Mouse (Mus musculus): Measurements from ENCODE around the gene Nr2c2ap. TPM values are rescaled to one million over a fixed set of nuclear protein-coding genes. Genes with fewer than 3 reads are reported as not detected.

Gene Nr2c2ap
- polyA plus RNA-seq, 1 experiment, result 17.5 TPM

- peak; percentile 49; the same call in 1 of the 2 replicates for TF ChIP-seq CTCF (IDR thresholded peaks at IDR 0.05; ENCODE audit: borderline replicate concordance, extremely low read depth, insufficient read depth, insufficient read length)
- no peak for TF ChIP-seq POLR2A (IDR thresholded peaks at IDR 0.05; ENCODE audit: borderline replicate concordance, extremely low read depth, insufficient read depth, insufficient read length, poor library complexity, severe bottlenecking)
- DNase-seq (ENCODE audit: low read depth), result no peak
These were observed 8.3 kb upstream of the Nr2c2ap start for GRCm38 (mm10) chr8:70122863-70123262.

DNA sequence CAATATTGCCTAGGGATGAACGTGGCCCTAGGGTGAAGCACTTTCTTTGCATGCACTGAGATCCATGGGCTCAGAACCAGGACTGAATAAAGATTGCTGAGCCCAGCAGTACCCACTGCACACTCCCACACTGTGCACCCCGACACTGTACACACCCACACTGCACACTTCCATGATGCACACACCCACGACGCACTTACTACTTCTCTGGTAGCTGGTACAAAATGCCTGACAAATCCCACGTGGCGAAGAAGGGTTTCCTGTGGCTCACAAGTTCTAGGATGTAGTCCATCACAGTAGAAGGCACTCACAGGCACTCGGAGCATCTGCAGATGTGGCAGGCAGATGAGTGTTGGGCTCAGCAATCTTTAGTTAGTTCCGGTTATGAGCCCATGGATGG, 6.1 kb upstream of the Nr2c2ap start:
- no peak for DNase-seq (ENCODE audit: low read depth)
- no peak for TF ChIP-seq POLR2A (IDR thresholded peaks at IDR 0.05; ENCODE audit: borderline replicate concordance, extremely low read depth, insufficient read depth, insufficient read length, poor library complexity, severe bottlenecking)
- TF ChIP-seq CTCF (IDR thresholded peaks at IDR 0.05; ENCODE audit: borderline replicate concordance, extremely low read depth, insufficient read depth, insufficient read length), result no peak

- no peak for TF ChIP-seq POLR2A (IDR thresholded peaks at IDR 0.05; ENCODE audit: borderline replicate concordance, extremely low read depth, insufficient read depth, insufficient read length, poor library complexity, severe bottlenecking)
- no peak for TF ChIP-seq CTCF (IDR thresholded peaks at IDR 0.05; ENCODE audit: borderline replicate concordance, extremely low read depth, insufficient read depth, insufficient read length)
These were observed 2.7 kb upstream of the Nr2c2ap start for GRCm38 (mm10) chr8:70128435-70128834.

GRCm38 (mm10) chr8:70129309-70129952, 1.7 kb upstream of the Nr2c2ap start:
- DNase-seq (ENCODE audit: low read depth), result peak; percentile 93
- TF ChIP-seq CTCF (IDR thresholded peaks at IDR 0.05; ENCODE audit: borderline replicate concordance, extremely low read depth, insufficient read depth, insufficient read length) (no peak), POLR2A (IDR thresholded peaks at IDR 0.05; ENCODE audit: borderline replicate concordance, extremely low read depth, insufficient read depth, insufficient read length, poor library complexity, severe bottlenecking) (no peak)

More at GRCm38 (mm10) chr8:70128435-70128834, 2.7 kb upstream of the Nr2c2ap start:
- peak; percentile 86 for DNase-seq (ENCODE audit: low read depth)

DNA sequence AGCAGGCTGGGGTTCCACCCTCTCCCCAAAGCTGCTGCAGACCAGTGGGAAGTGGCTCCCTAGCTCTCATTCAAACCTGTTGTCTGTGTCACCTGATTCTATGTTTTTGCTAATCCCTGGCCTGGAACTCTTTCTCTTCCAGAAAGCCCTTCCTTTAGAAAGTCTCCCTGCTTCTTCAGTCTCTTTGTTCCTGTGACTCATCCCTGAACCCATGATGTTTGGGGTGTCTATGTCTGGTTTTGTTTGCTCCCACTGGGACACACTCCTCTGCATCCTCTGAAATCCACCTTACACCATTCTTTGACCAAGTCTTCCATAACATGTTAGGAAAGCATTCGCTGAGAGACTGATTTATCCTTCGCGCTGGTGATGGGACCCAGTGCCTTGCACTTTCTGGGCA, 1.1 kb upstream of the Nr2c2ap start:
- no peak for DNase-seq (ENCODE audit: low read depth)
- TF ChIP-seq CTCF (IDR thresholded peaks at IDR 0.05; ENCODE audit: borderline replicate concordance, extremely low read depth, insufficient read depth, insufficient read length) (no peak), POLR2A (IDR thresholded peaks at IDR 0.05; ENCODE audit: borderline replicate concordance, extremely low read depth, insufficient read depth, insufficient read length, poor library complexity, severe bottlenecking) (no peak)

DNA sequence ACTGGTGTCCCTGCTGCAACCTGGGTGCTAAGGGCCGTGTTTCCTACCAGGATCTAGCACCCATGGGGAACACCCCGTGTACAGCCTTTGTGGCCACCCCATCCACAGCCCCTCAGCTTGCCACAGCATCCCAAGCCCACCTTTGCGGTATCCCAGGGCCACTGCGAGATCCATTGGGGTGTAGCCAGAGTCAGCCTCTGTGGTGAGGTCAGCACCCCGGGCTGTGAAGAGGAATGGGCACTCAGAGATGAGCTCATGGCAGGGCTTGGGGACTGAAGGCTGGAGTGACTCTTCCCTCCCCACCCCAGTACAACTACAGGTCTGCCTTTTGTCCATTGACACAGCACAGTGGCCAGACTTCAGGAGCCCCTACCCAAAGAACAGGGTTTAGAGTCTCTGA, 3.0 kb downstream of the Nr2c2ap start:
- TF ChIP-seq CTCF (IDR thresholded peaks at IDR 0.05; ENCODE audit: borderline replicate concordance, extremely low read depth, insufficient read depth, insufficient read length), result no peak
- no peak for TF ChIP-seq POLR2A (IDR thresholded peaks at IDR 0.05; ENCODE audit: borderline replicate concordance, extremely low read depth, insufficient read depth, insufficient read length, poor library complexity, severe bottlenecking)
- no peak for DNase-seq (ENCODE audit: low read depth)

DNA sequence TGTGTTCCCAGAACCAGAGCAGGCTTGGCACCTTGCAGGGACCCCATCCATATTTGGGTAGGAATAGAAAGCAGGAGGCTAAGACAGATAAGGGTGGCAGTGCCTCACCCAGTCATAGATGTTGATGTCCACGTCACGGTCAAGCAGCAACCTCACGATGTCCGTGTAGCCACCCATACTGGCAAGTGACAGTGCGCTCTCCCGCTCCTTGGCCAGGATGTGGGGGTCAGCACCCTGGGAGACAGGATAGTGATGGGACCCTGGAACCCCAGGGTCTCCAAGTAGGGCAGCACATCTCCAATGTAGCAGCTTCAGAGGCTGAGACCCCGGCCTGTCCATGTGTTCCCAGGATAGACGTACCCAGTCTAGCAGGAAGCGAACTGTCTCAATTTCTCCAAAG, 3.8 kb downstream of the Nr2c2ap start:
- TF ChIP-seq CTCF (IDR thresholded peaks at IDR 0.05; ENCODE audit: borderline replicate concordance, extremely low read depth, insufficient read depth, insufficient read length), result no peak
- no peak for TF ChIP-seq POLR2A (IDR thresholded peaks at IDR 0.05; ENCODE audit: borderline replicate concordance, extremely low read depth, insufficient read depth, insufficient read length, poor library complexity, severe bottlenecking)
- DNase-seq (ENCODE audit: low read depth), result no peak

- DNase-seq (ENCODE audit: low read depth), result no peak
- TF ChIP-seq CTCF (IDR thresholded peaks at IDR 0.05; ENCODE audit: borderline replicate concordance, extremely low read depth, insufficient read depth, insufficient read length), result no peak
- no peak for TF ChIP-seq POLR2A (IDR thresholded peaks at IDR 0.05; ENCODE audit: borderline replicate concordance, extremely low read depth, insufficient read depth, insufficient read length, poor library complexity, severe bottlenecking)
These were observed 5.5 kb downstream of the Nr2c2ap start for GRCm38 (mm10) chr8:70136591-70136990.

DNA sequence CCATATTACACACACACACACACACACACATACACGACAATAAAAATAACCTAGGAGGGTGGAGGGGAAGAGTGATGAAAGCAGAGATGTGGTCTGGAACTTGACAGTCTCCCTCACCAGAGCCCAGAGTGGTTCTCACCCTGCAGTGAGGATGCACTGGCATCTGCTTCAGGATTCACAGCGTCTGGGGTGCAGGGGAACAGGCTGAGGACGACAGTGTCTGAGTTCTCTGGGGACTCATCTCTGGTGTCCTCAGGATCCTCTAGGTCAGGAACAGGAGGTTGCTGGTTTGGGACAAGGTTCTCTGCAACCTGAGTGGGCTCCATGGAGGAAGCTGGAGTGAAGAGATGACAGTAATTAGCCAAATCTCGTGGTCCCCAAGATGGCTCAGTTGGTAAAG, 6.8 kb downstream of the Nr2c2ap start:
- DNase-seq (ENCODE audit: low read depth), result no peak
- TF ChIP-seq POLR2A (IDR thresholded peaks at IDR 0.05; ENCODE audit: borderline replicate concordance, extremely low read depth, insufficient read depth, insufficient read length, poor library complexity, severe bottlenecking) (no peak), CTCF (IDR thresholded peaks at IDR 0.05; ENCODE audit: borderline replicate concordance, extremely low read depth, insufficient read depth, insufficient read length) (no peak)

GRCm38 (mm10) chr8:70139026-70139857, 8.1 kb downstream of the Nr2c2ap start, which contains the start of the genes Rfxank, Borcs8 and Mef2b:
TSS of gene Rfxank (minus strand) at chr8:70139154.
TSS of gene Borcs8 (plus strand) at chr8:70139499.
TSS of gene Mef2b (plus strand) at chr8:70139711.
- TF ChIP-seq POLR2A (IDR thresholded peaks at IDR 0.05; ENCODE audit: borderline replicate concordance, extremely low read depth, insufficient read depth, insufficient read length, poor library complexity, severe bottlenecking), result no peak
- peak; percentile 100 for DNase-seq (ENCODE audit: low read depth)

DNA sequence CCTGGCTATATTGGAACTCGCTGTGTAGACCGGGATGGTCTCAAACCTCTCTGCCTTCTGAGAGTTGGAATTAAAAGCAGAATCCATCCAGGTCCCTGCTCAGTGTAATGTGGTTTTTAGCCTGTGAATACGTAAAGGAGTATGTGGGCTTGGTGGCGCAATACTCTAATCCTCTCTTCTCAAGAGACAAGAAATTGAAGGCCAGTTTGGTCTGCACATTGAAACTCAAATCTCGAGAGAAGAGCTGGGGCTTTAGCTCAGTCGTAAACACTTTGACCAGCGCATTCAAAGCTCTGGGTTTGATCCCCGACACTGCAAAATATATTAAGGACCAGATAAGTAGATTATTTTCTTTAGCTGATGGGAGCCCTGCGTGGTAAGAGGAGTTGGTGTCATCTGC, 8.8 kb downstream of the Nr2c2ap start:
- no peak for DNase-seq (ENCODE audit: low read depth)
- no peak for TF ChIP-seq CTCF (IDR thresholded peaks at IDR 0.05; ENCODE audit: borderline replicate concordance, extremely low read depth, insufficient read depth, insufficient read length)
- no peak for TF ChIP-seq POLR2A (IDR thresholded peaks at IDR 0.05; ENCODE audit: borderline replicate concordance, extremely low read depth, insufficient read depth, insufficient read length, poor library complexity, severe bottlenecking)

All from brain, embryonic 14.5 days (tissue).